Mouse (Mus musculus) urinary bladder, postnatal 14 days (tissue): Measurements from ENCODE around the gene Ncdn.

Source experiments
- DNase-seq: peaks from one replicate; pipeline ENCODE4 v3.0.0; 2021; ENCODE audit warnings: low spot score

The Ncdn gene

DNA sequence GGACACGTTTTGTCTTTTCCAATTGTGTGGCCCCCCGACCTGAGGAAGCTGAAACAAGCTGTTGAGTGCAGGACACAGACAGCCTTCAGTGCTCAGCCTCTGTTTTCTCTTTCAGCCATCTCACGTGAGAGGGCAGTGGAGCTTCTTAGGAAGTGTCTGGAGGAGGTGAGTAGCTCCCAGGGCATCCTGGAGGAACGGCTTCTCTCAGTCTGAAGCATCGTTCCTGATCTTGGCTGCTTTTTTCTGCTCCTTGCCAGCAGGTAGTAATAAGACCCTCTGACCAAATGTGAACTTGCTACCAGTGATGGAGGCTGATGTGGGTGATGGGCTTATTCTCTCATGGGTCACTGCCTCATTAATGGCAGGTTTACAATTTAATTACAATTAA, 45.8 kb downstream of the Ncdn start:
- no peak for DNase-seq

DNA sequence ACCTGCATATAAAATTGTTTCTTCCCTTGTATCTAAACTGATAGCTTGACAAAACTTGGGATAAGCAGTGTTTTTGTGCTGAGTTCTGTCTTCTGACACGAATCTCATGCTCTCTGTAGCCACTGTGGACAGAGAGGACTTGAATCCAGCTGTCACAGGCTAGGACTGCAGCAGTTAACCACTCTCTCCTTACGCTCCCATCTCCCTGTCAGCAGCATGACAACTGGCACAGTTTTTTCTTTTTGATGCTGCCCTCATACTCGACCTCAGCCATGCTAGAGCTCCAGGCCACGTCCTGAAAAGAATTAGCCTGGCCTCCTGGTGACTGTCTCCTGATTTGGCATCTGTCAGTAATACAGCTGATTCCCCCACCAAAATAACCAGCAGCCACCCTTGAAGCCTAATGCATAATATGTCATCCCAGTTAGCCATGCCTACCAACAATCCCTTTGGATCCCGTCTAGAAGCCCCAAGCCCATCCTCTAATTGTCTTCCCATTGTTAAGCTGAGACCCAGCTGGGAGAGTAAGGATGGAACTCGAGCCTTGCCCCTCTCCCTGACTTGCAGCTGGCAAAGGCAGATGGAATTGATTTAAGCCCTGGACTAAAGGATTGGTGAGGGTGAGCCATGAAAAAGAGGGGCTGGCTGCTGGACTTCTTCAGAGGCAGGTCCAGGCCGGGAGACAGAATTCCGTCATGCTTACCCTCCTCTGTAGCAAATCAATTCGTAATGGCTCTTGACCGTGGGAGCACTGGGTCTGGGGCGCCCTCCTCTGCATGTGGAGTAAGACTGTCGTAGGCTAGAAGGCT, 46.4 kb downstream of the Ncdn start:
- DNase-seq, result no peak

DNA sequence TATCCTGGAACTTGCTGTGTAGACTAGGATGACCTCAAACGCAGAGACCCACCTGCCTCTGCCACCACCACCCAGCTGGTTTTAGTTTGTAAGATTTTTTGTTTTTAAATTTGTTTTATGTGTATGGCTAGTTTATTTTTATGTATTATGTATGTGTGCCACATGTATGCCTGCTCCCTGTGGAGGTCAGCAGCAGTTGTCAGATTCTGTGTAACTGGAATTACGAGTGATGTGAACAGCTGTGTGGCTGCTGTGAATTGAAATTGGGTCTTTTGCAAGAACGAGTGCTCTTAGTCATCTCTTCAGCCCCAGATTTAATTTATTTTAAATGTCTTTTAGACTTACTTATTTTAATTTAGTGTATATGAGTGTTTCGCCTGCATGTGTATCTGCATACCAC, 56.3 kb downstream of the Ncdn start:
- no peak for DNase-seq
